In genomic region chr6:97857690-97858089, GRCm38 (mm10) we compare ENCODE assay signal across 10 mouse cellular contexts. TPM values are rescaled to one million over a fixed set of nuclear protein-coding genes. Genes with fewer than 3 reads are reported as not detected.
DNase-seq lines count a peak whose midpoint lies in the region; ATAC-seq lines count a peak whose summit lies in the region.
"Had no signal": no experiment of that assay in that cellular context is flagged by ENCODE, and none has a peak within 500 bp of the region (broad histone marks: within the 10 kb centered on the region; RNA-seq: fewer than 3 reads in every experiment).

No protein-coding gene starts in this region.

- H3K9me3 ChIP-seq in heart, embryonic 12.5 days (replicated peaks): no peaks in the 10 kb centered on the region
- no peaks in the 10 kb centered on the region for H3K9me3 ChIP-seq in forebrain, embryonic 12.5 days
- H3K9me3 ChIP-seq: neural tube, embryonic 12.5 days had no signal

- no peak overlapping the region for H3K9ac ChIP-seq in heart, embryonic 12.5 days
- no peak overlapping the region for H3K9ac ChIP-seq in forebrain, embryonic 12.5 days
- H3K9ac ChIP-seq: neural tube, embryonic 12.5 days had no signal

- no peak; the same call in 1 of the 2 replicates for ATAC-seq in heart, embryonic 12.5 days (ENCODE audit: insufficient number of reproducible peaks, low FRiP score)
- no peak for ATAC-seq in frontal cortex, adult (ENCODE audit: low TSS enrichment)
- no peak for ATAC-seq in forebrain, embryonic 12.5 days (ENCODE audit: low FRiP score)

- H3K4me3 ChIP-seq in heart, embryonic 12.5 days: no peak overlapping the region
- no peak overlapping the region for H3K4me3 ChIP-seq in forebrain, embryonic 12.5 days (replicated peaks)
- H3K4me3 ChIP-seq: neural tube, embryonic 12.5 days had no signal

- no peak overlapping the region for H3K27ac ChIP-seq in heart, embryonic 12.5 days (ENCODE audit: poor library complexity, severe bottlenecking)
- no peak overlapping the region for H3K27ac ChIP-seq in forebrain, embryonic 12.5 days
- H3K27ac ChIP-seq: neural tube, embryonic 12.5 days had no signal

- peak; percentile 54 to 58 for DNase-seq in heart, adult 9 months (ENCODE audit: low spot score in 2 of 2)
- DNase-seq in MN1 (ENCODE audit: low spot score): peak; percentile 27
- peak; percentile 19 for DNase-seq in forelimb bud, embryonic 11.5 days (ENCODE audit: low read depth, low spot score)
- peak; percentile 35 to 55 for DNase-seq in kidney, postnatal 4 days
- no peak for DNase-seq in urinary bladder, postnatal 10 days (ENCODE audit: low spot score)
- DNase-seq: cerebellum, postnatal 14 days had no signal

- H3K4me2 ChIP-seq in heart, embryonic 12.5 days: no peak overlapping the region
- no peak overlapping the region for H3K4me2 ChIP-seq in forebrain, embryonic 12.5 days
- H3K4me2 ChIP-seq: neural tube, embryonic 12.5 days had no signal

- WGBS in heart, embryonic 12.5 days: 38% methylated on average over 3 of the region's 3 CpGs
- 75% methylated on average over 3 of the region's 3 CpGs for WGBS in forebrain, embryonic 12.5 days

- H3K36me3 ChIP-seq in heart, embryonic 12.5 days: no peaks in the 10 kb centered on the region
- H3K36me3 ChIP-seq in forebrain, embryonic 12.5 days (replicated peaks): no peaks in the 10 kb centered on the region
- H3K36me3 ChIP-seq: neural tube, embryonic 12.5 days had no signal

- no peaks in the 10 kb centered on the region for H3K27me3 ChIP-seq in heart, embryonic 12.5 days (replicated peaks)
- H3K27me3 ChIP-seq in forebrain, embryonic 12.5 days: no peaks in the 10 kb centered on the region
- H3K27me3 ChIP-seq: neural tube, embryonic 12.5 days had no signal

- H3K4me1 ChIP-seq in heart, embryonic 12.5 days (replicated peaks): peaks cover 22% of the 10 kb centered on the region
- H3K4me1 ChIP-seq in forebrain, embryonic 12.5 days: no peaks in the 10 kb centered on the region
- H3K4me1 ChIP-seq: neural tube, embryonic 12.5 days had no signal

RNA-seq across cellular contexts. Expression of gene Mitf, which starts 50.8 kb away (rescaled TPM):
- 19.5 and 20.9 TPM in 2 replicates for polyA plus RNA-seq in heart, embryonic 12.5 days (2016; fragmentation: Nextera tagmentation; extraction: Ambion mirVana)
- polyA plus RNA-seq in forebrain, embryonic 12.5 days (2016; fragmentation: Nextera tagmentation; extraction: Ambion mirVana): 0.76 and 1.0 TPM in 2 replicates

Comparison
In these comparisons a context has a peak if more than half of its experiments do, and no peak if none do; other contexts are left out.
1. RNA of gene Mitf, which starts 50.8 kb away (polyA plus RNA-seq): 19.5 to 20.9 TPM in heart, embryonic 12.5 days; 0.76 to 1.0 TPM in forebrain, embryonic 12.5 days; every median in the first group is over 10 times any median in the second.